Mouse (Mus musculus) telencephalon, adult 2 months (tissue): ENCODE data around the gene Clmn.
"Not testable (repeated sequence)": the region's sequence is repeated elsewhere in the genome, so short reads cannot be mapped to it uniquely, and the experiment has no call there.

Experiments used
- DNase-seq: peaks from one replicate; pipeline ENCODE4 v3.0.0-alpha.2; 2011; ENCODE audit warnings: low read depth, low spot score

The Clmn gene

GRCm38 (mm10) chr12:104838987-104839386, 25.9 kb downstream of the Clmn start:
- DNase-seq: no peak

DNA sequence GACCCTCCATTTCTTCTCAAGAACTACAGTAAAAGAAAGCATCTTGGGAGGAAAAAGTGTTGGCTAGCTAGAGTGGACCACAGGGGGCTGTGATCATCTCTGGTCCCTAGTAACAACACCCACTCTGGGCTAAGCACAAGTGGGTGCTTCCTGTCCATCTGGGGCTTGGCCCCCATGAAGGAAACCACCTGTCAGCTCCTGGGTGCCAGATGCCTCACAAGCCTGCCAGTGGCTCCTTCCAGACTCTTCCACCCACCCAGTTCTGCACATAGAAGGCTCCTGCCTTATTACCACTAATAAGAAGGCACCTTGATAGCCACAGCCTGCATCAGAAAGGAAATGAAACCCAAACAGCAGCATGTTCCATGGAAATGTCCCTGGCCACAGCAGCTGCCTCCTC, 26.4 kb downstream of the Clmn start:
- DNase-seq: no peak

DNA sequence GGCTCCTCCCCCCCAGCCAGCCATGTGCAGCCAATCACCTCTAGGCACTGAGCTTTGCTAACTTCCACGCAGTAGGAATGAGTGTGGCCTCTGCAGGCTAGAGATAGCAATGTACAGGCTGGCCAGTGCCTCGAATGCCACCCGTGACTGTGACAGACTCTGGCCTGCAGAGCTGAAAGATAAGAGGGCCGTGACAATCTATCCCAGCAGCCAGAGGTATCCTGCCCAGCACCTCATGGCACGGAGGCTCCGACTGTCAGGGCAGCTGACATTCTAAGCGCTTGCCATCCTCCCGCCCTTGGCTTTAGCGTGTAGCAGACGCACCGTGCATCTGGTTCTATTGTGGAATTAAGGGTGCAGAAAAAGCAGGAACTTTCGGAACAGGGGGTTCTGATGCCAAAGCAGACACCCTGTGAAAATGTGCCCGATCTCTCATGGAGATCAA, 26.9 kb downstream of the Clmn start:
- no peak for DNase-seq

GRCm38 (mm10) chr12:104837111-104837837, 27.6 kb downstream of the Clmn start:
- peak; percentile 93 for DNase-seq

GRCm38 (mm10) chr12:104836230-104836629, 28.6 kb downstream of the Clmn start:
- DNase-seq: no peak

- no peak for DNase-seq
These were observed 29.3 kb downstream of the Clmn start for GRCm38 (mm10) chr12:104835369-104836094.

- DNase-seq: no peak
These were observed 30.1 kb downstream of the Clmn start for GRCm38 (mm10) chr12:104834772-104835171.

- DNase-seq: no peak
These were observed 34.0 kb downstream of the Clmn start for GRCm38 (mm10) chr12:104830666-104831435.

- DNase-seq: no peak
These were observed 34.6 kb downstream of the Clmn start for GRCm38 (mm10) chr12:104830283-104830639.

GRCm38 (mm10) chr12:104829596-104830282, 35.1 kb downstream of the Clmn start:
- DNase-seq: no peak

DNA sequence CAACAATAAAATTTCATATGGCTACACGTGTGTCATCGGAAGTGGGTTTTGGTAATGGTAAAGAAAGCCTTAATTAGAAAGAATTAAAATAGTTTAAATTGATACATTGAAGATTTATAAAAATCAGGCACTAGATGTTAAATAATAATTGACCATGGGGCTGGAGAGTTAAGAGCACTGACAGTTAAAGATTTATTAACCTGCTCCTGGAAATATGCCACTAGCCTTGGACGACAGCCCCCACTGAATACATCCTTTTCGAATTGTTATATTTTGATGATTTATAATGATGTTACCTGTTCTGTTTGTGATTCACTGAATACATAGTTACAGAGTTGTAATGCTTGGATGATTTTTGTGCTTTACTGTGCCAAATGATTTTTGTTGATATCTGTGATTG, 35.9 kb downstream of the Clmn start:
- DNase-seq: not testable (repeated sequence)

GRCm38 (mm10) chr12:104827721-104828120, 37.2 kb downstream of the Clmn start:
- no peak for DNase-seq

GRCm38 (mm10) chr12:104824907-104825267, 40.0 kb downstream of the Clmn start:
- DNase-seq: no peak

- no peak for DNase-seq
These were observed 40.5 kb downstream of the Clmn start for GRCm38 (mm10) chr12:104824244-104824906.

DNA sequence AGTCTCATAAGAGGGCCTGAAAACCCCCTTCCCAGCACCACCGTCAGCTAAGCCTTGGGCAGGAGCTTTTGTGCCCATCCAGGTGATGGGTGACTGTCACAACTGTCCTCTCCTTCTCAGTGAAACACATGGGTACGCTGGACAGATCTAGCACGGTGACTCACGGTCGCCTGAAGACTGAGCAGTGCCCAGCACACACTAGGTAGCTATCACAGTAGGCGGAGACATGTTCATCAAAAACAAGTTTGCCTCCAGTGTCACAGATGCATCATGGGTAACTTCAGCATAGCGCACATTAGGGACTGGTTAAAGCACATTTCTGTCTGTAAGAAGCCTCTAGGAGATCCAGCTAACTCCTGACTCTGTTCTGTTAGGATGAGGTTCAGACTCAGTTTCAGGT, 41.2 kb downstream of the Clmn start:
- DNase-seq: no peak

- no peak for DNase-seq
These were observed 41.9 kb downstream of the Clmn start for GRCm38 (mm10) chr12:104822838-104823599.

GRCm38 (mm10) chr12:104822151-104822550, 42.7 kb downstream of the Clmn start:
- no peak for DNase-seq

DNA sequence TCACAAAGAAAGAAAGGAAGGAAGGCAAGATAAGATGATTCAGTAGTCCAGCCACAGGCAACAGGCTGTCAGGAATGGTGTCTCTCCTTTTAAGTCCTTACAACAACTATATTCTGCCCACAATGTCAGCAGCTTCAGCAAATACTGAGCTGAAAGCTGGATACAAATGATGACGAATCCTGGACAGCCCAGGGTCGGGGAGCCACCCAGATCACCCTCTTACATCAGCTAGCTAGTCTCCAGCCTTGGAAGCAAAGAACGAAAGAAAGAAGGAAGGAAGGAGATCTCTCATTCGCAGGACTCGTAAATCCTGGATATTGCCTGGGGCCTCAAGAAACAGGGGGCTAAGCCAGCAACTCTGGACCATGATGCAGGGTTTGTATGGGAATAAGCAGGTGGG, 44.8 kb downstream of the Clmn start:
- no peak for DNase-seq

GRCm38 (mm10) chr12:104819050-104819449, 45.8 kb downstream of the Clmn start:
- no peak for DNase-seq

DNA sequence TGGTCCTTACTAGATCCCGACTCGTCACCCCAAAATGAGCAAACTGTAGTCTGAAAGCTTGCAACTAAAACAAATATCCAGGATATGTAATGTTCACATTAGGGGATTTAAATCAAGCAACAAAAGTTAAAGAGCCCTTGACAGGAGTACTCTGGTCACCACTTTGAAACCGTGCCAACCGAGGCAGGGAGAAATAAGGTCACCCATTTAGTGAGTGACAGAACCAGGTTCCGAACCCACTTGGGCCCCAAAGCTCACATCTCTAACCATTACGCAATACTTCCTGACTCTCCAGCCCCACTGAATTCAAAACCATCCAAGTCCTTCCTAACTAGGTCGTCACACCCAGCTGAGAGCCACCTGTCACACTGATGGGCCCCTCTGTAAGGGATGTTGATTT, 46.8 kb downstream of the Clmn start:
- DNase-seq: no peak
